Mouse (Mus musculus): Measurements from ENCODE around the gene Lamc1. TPM values are rescaled to one million over a fixed set of nuclear protein-coding genes. Genes with fewer than 3 reads are reported as not detected.
"Not testable (repeated sequence)": the region's sequence is repeated elsewhere in the genome, so short reads cannot be mapped to it uniquely, and the experiment has no call there.

Gene Lamc1
- polyA plus RNA-seq, 1 experiment from 2014 or later: 73.8 TPM

- no peaks in the 10 kb centered on the region for H3K27me3 ChIP-seq (ENCODE audit: control insufficient read depth, insufficient read depth, low read length)
- H3K4me2 ChIP-seq (ENCODE audit: low read depth, low read length): no peak overlapping the region
- H3K36me3 ChIP-seq (ENCODE audit: control insufficient read depth, insufficient read depth): peaks cover 4% of the 10 kb centered on the region
- H3K9ac ChIP-seq (ENCODE audit: low read length): no peak overlapping the region
- H3K4me1 ChIP-seq (ENCODE audit: control insufficient read depth, insufficient read depth, low read length): peaks cover 43% of the 10 kb centered on the region
- no peaks in the 10 kb centered on the region for H3K9me3 ChIP-seq (replicated peaks; ENCODE audit: control insufficient read depth, low read length)
- no peak overlapping the region for H3K4me3 ChIP-seq (ENCODE audit: low read length)
- H3K27ac ChIP-seq (ENCODE audit: low read length): no peak overlapping the region
- no peak for ATAC-seq (replicated peaks; ENCODE audit: extremely low read depth, insufficient read depth, low FRiP score)
- WGBS: 81% methylated on average over 5 of the region's 5 CpGs
Observed at GRCm38 (mm10) chr1:153310190-153310589, 22.4 kb downstream of the Lamc1 start.

DNA sequence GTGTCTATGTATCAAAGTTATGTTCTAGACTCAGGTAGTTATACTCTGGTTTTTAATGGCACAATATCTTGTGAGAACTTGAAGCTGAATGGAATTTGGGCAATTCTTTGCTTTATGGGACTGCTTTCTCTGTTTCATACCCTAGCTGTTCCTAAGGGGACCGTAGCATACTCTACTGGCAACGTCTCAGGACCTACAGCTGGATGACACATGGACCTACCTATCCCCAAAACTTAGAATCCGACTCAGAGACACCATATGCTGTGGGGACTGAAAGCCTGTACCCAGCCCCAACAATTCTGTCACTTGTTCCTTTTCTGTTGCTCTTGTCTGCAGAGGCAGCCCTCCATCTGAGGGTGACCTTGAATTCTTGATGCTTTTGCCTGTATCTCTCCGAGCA, 23.3 kb downstream of the Lamc1 start:
- H3K4me1 ChIP-seq (ENCODE audit: control insufficient read depth, insufficient read depth, low read length): peaks cover 40% of the 10 kb centered on the region
- peaks cover 4% of the 10 kb centered on the region for H3K36me3 ChIP-seq (ENCODE audit: control insufficient read depth, insufficient read depth)
- no peaks in the 10 kb centered on the region for H3K9me3 ChIP-seq (replicated peaks; ENCODE audit: control insufficient read depth, low read length)
- peak overlapping the region; percentile 20; the same call in 1 of the 2 replicates for H3K9ac ChIP-seq (ENCODE audit: low read length)
- H3K4me2 ChIP-seq (ENCODE audit: low read depth, low read length): peak overlapping the region; percentile 44; the same call in 1 of the 2 replicates
- no peak for ATAC-seq (replicated peaks; ENCODE audit: extremely low read depth, insufficient read depth, low FRiP score)
- WGBS: 58% methylated on average over 4 of the region's 4 CpGs
- peak overlapping the region; percentile 86 for H3K27ac ChIP-seq (ENCODE audit: low read length)
- no peak overlapping the region for H3K4me3 ChIP-seq (ENCODE audit: low read length)
- H3K27me3 ChIP-seq (ENCODE audit: control insufficient read depth, insufficient read depth, low read length): no peaks in the 10 kb centered on the region

DNA sequence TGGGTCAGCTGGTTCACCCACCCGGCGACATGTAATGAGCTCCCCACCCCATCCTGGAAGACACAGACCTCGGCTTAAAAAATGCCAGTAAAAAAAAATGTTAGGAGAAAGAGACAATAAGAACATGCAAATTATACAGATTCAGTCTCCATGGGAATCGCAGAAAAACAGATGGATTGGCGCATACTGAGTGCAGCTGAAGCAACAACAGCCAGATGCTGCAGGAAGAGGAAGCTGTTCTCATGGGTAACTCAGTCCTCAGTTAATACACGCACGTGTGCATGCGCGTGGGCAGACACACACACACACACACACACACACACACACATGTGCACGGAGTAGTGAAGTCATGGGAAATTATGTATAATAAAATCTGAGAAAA, 23.7 kb downstream of the Lamc1 start:
- Histone ChIP-seq H3K27me3 (ENCODE audit: control insufficient read depth, insufficient read depth, low read length) (no peaks in the 10 kb centered on the region), H3K9me3 (replicated peaks; ENCODE audit: control insufficient read depth, low read length) (no peaks in the 10 kb centered on the region), H3K27ac (ENCODE audit: low read length) (peak overlapping the region; percentile 86), H3K9ac (ENCODE audit: low read length) (peak overlapping the region; percentile 37; the same call in 1 of the 2 replicates), H3K4me2 (ENCODE audit: low read depth, low read length) (peak overlapping the region; percentile 44), H3K4me3 (ENCODE audit: low read length) (peak overlapping the region; percentile 8; the same call in 1 of the 2 replicates), H3K36me3 (ENCODE audit: control insufficient read depth, insufficient read depth) (no peaks in the 10 kb centered on the region), H3K4me1 (ENCODE audit: control insufficient read depth, insufficient read depth, low read length) (peaks cover 40% of the 10 kb centered on the region)
- ATAC-seq (replicated peaks; ENCODE audit: extremely low read depth, insufficient read depth, low FRiP score): no peak
- WGBS: 44% methylated on average over 10 of the region's 10 CpGs

GRCm38 (mm10) chr1:153308179-153308914, 24.2 kb downstream of the Lamc1 start:
- Histone ChIP-seq H3K27ac (ENCODE audit: low read length) (peak overlapping the region; percentile 86), H3K9me3 (replicated peaks; ENCODE audit: control insufficient read depth, low read length) (no peaks in the 10 kb centered on the region), H3K9ac (ENCODE audit: low read length) (peak overlapping the region; percentile 37; the same call in 1 of the 2 replicates), H3K4me1 (ENCODE audit: control insufficient read depth, insufficient read depth, low read length) (peaks cover 42% of the 10 kb centered on the region), H3K27me3 (ENCODE audit: control insufficient read depth, insufficient read depth, low read length) (no peaks in the 10 kb centered on the region), H3K4me3 (ENCODE audit: low read length) (peak overlapping the region; percentile 8; the same call in 1 of the 2 replicates), H3K4me2 (ENCODE audit: low read depth, low read length) (peak overlapping the region; percentile 44), H3K36me3 (ENCODE audit: control insufficient read depth, insufficient read depth) (no peaks in the 10 kb centered on the region)
- WGBS: 24% methylated on average over 9 of the region's 9 CpGs
- 0 out of 2 replicates have a peak, but pooled peaks have one; percentile 10 for ATAC-seq (replicated peaks; ENCODE audit: extremely low read depth, insufficient read depth, low FRiP score)

DNA sequence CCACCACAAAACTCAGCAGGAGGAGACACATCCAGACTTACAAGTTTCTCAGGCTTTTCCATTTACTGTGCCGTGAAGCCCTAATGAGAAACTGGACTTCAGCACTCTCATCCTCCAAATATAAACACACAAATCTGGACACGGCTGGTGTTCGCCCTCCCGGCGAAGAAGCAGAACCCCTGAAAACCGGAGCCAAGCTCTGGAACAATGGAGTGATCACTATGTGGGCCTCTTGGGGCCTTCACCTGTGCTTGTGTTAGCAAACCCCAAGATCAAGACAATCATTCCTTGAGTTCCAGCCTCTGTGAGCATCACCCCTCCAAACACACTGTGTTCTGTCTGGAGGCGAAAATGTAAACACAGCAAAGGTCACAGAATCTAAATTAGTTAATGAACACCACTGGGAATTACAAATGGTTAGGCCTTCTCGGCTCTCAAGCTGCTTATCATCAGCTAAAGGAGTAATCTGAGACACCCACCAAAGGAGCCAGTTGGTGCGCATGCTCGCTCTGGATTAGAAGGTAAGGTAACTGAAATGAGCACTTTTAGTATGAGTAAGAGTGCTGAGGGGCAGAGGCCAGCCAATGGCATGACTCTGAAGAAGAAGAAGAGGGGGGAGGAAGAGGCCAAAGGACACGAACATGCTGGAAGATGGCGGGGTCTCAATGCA, 24.9 kb downstream of the Lamc1 start:
- H3K27me3 ChIP-seq (ENCODE audit: control insufficient read depth, insufficient read depth, low read length): no peaks in the 10 kb centered on the region
- H3K4me1 ChIP-seq (ENCODE audit: control insufficient read depth, insufficient read depth, low read length): peaks cover 46% of the 10 kb centered on the region
- H3K4me3 ChIP-seq (ENCODE audit: low read length): no peak overlapping the region
- H3K36me3 ChIP-seq (ENCODE audit: control insufficient read depth, insufficient read depth): no peaks in the 10 kb centered on the region
- no peaks in the 10 kb centered on the region for H3K9me3 ChIP-seq (replicated peaks; ENCODE audit: control insufficient read depth, low read length)
- H3K27ac ChIP-seq (ENCODE audit: low read length): peak overlapping the region; percentile 86
- 59% methylated on average over 12 of the region's 12 CpGs for WGBS
- 0 out of 2 replicates have a peak, but pooled peaks have one; percentile 30 for ATAC-seq (replicated peaks; ENCODE audit: extremely low read depth, insufficient read depth, low FRiP score)
- H3K9ac ChIP-seq (ENCODE audit: low read length): peak overlapping the region; percentile 37; the same call in 1 of the 2 replicates
- H3K4me2 ChIP-seq (ENCODE audit: low read depth, low read length): peak overlapping the region; percentile 44

- H3K4me3 ChIP-seq (ENCODE audit: low read length); H3K9me3 ChIP-seq (replicated peaks; ENCODE audit: control insufficient read depth, low read length); H3K9ac ChIP-seq (ENCODE audit: low read length); ATAC-seq (replicated peaks; ENCODE audit: extremely low read depth, insufficient read depth, low FRiP score); H3K36me3 ChIP-seq (ENCODE audit: control insufficient read depth, insufficient read depth); H3K27me3 ChIP-seq (ENCODE audit: control insufficient read depth, insufficient read depth, low read length); H3K4me2 ChIP-seq (ENCODE audit: low read depth, low read length); H3K27ac ChIP-seq (ENCODE audit: low read length): not testable (repeated sequence)
- WGBS: 73% methylated on average over 9 of the region's 9 CpGs
- H3K4me1 ChIP-seq (ENCODE audit: control insufficient read depth, insufficient read depth, low read length): peaks cover 46% of the 10 kb centered on the region
Observed at GRCm38 (mm10) chr1:153305728-153306127, 26.9 kb downstream of the Lamc1 start.

GRCm38 (mm10) chr1:153305249-153305648, 27.3 kb downstream of the Lamc1 start:
- peaks cover 45% of the 10 kb centered on the region for H3K4me1 ChIP-seq (ENCODE audit: control insufficient read depth, insufficient read depth, low read length)
- H3K36me3 ChIP-seq (ENCODE audit: control insufficient read depth, insufficient read depth); H3K4me3 ChIP-seq (ENCODE audit: low read length); H3K9me3 ChIP-seq (replicated peaks; ENCODE audit: control insufficient read depth, low read length); H3K9ac ChIP-seq (ENCODE audit: low read length); ATAC-seq (replicated peaks; ENCODE audit: extremely low read depth, insufficient read depth, low FRiP score); H3K27me3 ChIP-seq (ENCODE audit: control insufficient read depth, insufficient read depth, low read length); H3K27ac ChIP-seq (ENCODE audit: low read length); H3K4me2 ChIP-seq (ENCODE audit: low read depth, low read length): not testable (repeated sequence)
- WGBS: 90% methylated on average over 22 of the region's 22 CpGs

DNA sequence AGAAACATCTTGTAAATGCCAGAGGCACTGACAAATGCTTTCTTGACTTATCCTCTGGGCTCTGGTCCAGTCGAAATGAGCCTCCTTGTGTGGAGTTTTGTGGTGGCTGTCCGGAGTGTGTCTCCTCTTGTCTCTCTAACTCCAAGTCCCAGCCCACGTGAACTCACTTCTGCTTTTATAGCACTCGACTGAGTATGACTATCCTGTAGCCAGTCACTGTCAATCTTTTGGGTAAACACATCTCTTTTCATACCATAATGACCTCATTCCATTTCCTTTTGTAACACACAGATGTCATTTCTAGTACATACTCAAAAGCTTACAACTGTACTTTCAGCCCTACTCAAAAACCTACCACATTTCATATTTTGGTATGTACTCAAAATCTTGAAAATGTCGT, 33.1 kb downstream of the Lamc1 start:
- H3K27ac ChIP-seq (ENCODE audit: low read length); ATAC-seq (replicated peaks; ENCODE audit: extremely low read depth, insufficient read depth, low FRiP score); H3K9me3 ChIP-seq (replicated peaks; ENCODE audit: control insufficient read depth, low read length); H3K9ac ChIP-seq (ENCODE audit: low read length); H3K4me2 ChIP-seq (ENCODE audit: low read depth, low read length); H3K36me3 ChIP-seq (ENCODE audit: control insufficient read depth, insufficient read depth); H3K4me3 ChIP-seq (ENCODE audit: low read length); H3K27me3 ChIP-seq (ENCODE audit: control insufficient read depth, insufficient read depth, low read length): not testable (repeated sequence)
- peaks cover 29% of the 10 kb centered on the region for H3K4me1 ChIP-seq (ENCODE audit: control insufficient read depth, insufficient read depth, low read length)
- WGBS: 35% methylated on average over 5 of the region's 5 CpGs

- not testable (repeated sequence) for H3K36me3 ChIP-seq (ENCODE audit: control insufficient read depth, insufficient read depth); H3K27ac ChIP-seq (ENCODE audit: low read length); H3K27me3 ChIP-seq (ENCODE audit: control insufficient read depth, insufficient read depth, low read length); H3K4me3 ChIP-seq (ENCODE audit: low read length); ATAC-seq (replicated peaks; ENCODE audit: extremely low read depth, insufficient read depth, low FRiP score); H3K9ac ChIP-seq (ENCODE audit: low read length); H3K9me3 ChIP-seq (replicated peaks; ENCODE audit: control insufficient read depth, low read length); H3K4me2 ChIP-seq (ENCODE audit: low read depth, low read length)
- peaks cover 35% of the 10 kb centered on the region for H3K4me1 ChIP-seq (ENCODE audit: control insufficient read depth, insufficient read depth, low read length)
- WGBS: 76% methylated on average over 4 of the region's 4 CpGs
Observed at GRCm38 (mm10) chr1:153297774-153298363, 34.7 kb downstream of the Lamc1 start.
